Mouse (Mus musculus) CH12.LX (cell line): Measurements from ENCODE around the gene Sp140. TPM values are rescaled to one million over a fixed set of nuclear protein-coding genes. Genes with fewer than 3 reads are reported as not detected.
A peak's percentile ranks its signal among the peaks of the same experiment; 100 is the strongest.

Experiments
- DNase-seq: peaks from one replicate; pipeline ENCODE4 v3.0.0-alpha.2; 2013; ENCODE audit errors: extremely low read depth
- H3K27ac ChIP-seq: 2 replicates; pipeline ENCODE4 v1.5.1; 2012; ENCODE audit warnings: low read depth, mild to moderate bottlenecking, control low read depth, moderate library complexity; ENCODE audit not compliant: insufficient read depth
- H3K27me3 ChIP-seq: replicated peaks from 2 replicates; pipeline ENCODE3; 2012; ENCODE audit warnings: inconsistent platforms
- H3K36me3 ChIP-seq, 2 experiments: replicated peaks in 1 of 2; 2 replicates each; pipeline versions ENCODE3 to v1.6.1; 2012; ENCODE audit warnings: inconsistent platforms in 1 of 2, low read length in 1 of 2, mild to moderate bottlenecking in 1 of 2, mixed read lengths in 1 of 2, moderate library complexity in 1 of 2; ENCODE audit not compliant: control insufficient read depth in 1 of 2, insufficient read depth in 1 of 2
- H3K4me1 ChIP-seq, 2 experiments: 2 replicates each; pipeline ENCODE4 v1.6.1; 2012; ENCODE audit warnings: inconsistent platforms in 1 of 2, moderate library complexity in 1 of 2; ENCODE audit not compliant: insufficient read depth in 2 of 2, control insufficient read depth in 1 of 2
- H3K4me2 ChIP-seq: 2 replicates; pipeline ENCODE4 v1.6.1; 2012; ENCODE audit warnings: low read depth, mild to moderate bottlenecking, control low read depth; ENCODE audit not compliant: poor library complexity, insufficient read depth, severe bottlenecking
- H3K4me3 ChIP-seq, 3 experiments: fragments of 150-350 bp in 1 of 3; sonication (generic) in 1 of 3; replicated peaks in 1 of 3; 2 replicates each; pipeline versions ENCODE3 to v1.5.1; 2011 to 2012; ENCODE audit warnings: low read depth in 2 of 3, low read length in 2 of 3, mild to moderate bottlenecking in 2 of 3, moderate library complexity in 2 of 3, control low read depth in 1 of 3, improper control_type of control experiment in 1 of 3, inconsistent platforms in 1 of 3, mixed read lengths in 1 of 3; ENCODE audit not compliant: poor library complexity in 1 of 3
- H3K79me2 ChIP-seq: replicated peaks from 2 replicates; pipeline ENCODE4 v1.6.1; 2012; ENCODE audit warnings: mild to moderate bottlenecking, moderate library complexity; ENCODE audit not compliant: control insufficient read depth, poor library complexity, insufficient read depth, severe bottlenecking; ENCODE audit errors: extremely low read depth
- H3K9ac ChIP-seq: 2 replicates; pipeline ENCODE4 v1.6.1; 2012; ENCODE audit warnings: low read depth, mild to moderate bottlenecking, control low read depth, moderate library complexity; ENCODE audit not compliant: insufficient read depth
- H3K9me3 ChIP-seq: replicated peaks from 2 replicates; pipeline ENCODE3; 2012; ENCODE audit warnings: low read length, inconsistent platforms, mixed read lengths
- BHLHE40 ChIP-seq: IDR thresholded peaks from 2 replicates; pipeline ENCODE4 v1.6.1; 2011; ENCODE audit warnings: mild to moderate bottlenecking, low read depth, low read length, improper control_type of control experiment
- CTCF ChIP-seq, 2 experiments: IDR thresholded peaks in 1 of 2; conservative IDR thresholded peaks in 1 of 2; 2 replicates each; pipeline ENCODE4 v1.5.1; 2011 to 2012; ENCODE audit warnings: low read depth in 2 of 2, low read length in 2 of 2, improper control_type of control experiment in 1 of 2, inconsistent platforms in 1 of 2, mild to moderate bottlenecking in 1 of 2, moderate library complexity in 1 of 2
- ELF1 ChIP-seq: IDR thresholded peaks from 2 replicates; pipeline ENCODE4 v1.6.1; 2014; ENCODE audit warnings: low read depth, mild to moderate bottlenecking, inconsistent platforms, low read length, improper control_type of control experiment
- EP300 ChIP-seq: IDR thresholded peaks from 2 replicates; pipeline ENCODE4 v1.6.1; 2011; ENCODE audit warnings: low read length, improper control_type of control experiment
- ETS1 ChIP-seq: conservative IDR thresholded peaks from 2 replicates; pipeline ENCODE4 v1.6.1; 2012; ENCODE audit warnings: low read depth, mild to moderate bottlenecking, inconsistent platforms, low read length, improper control_type of control experiment, moderate library complexity
- GABPA ChIP-seq: IDR thresholded peaks from 2 replicates; pipeline ENCODE4 v1.6.1; 2012; ENCODE audit warnings: low read depth, low read length, improper control_type of control experiment, inconsistent platforms; ENCODE audit not compliant: insufficient replicate concordance
- HCFC1 ChIP-seq: IDR thresholded peaks from 2 replicates; pipeline ENCODE4 v1.6.1; 2012; ENCODE audit warnings: low read depth, mild to moderate bottlenecking, inconsistent platforms, low read length, improper control_type of control experiment
- IRF4 ChIP-seq: IDR thresholded peaks from 2 replicates; pipeline ENCODE4 v1.6.1; 2014; ENCODE audit warnings: low read depth, mild to moderate bottlenecking, inconsistent platforms, low read length, improper control_type of control experiment
- JUN ChIP-seq: IDR thresholded peaks from 2 replicates; pipeline ENCODE4 v1.6.1; 2011; ENCODE audit warnings: low read depth, mild to moderate bottlenecking, low read length, improper control_type of control experiment, moderate library complexity; ENCODE audit not compliant: insufficient read depth
- KAT2A ChIP-seq: IDR thresholded peaks from 2 replicates; pipeline ENCODE4 v1.6.1; 2012; ENCODE audit warnings: low read length, improper control_type of control experiment, inconsistent platforms; ENCODE audit not compliant: insufficient replicate concordance
- MEF2A ChIP-seq: IDR thresholded peaks from 2 replicates; pipeline ENCODE4 v1.6.1; 2014; ENCODE audit warnings: low read depth, mild to moderate bottlenecking, inconsistent platforms, low read length, improper control_type of control experiment, borderline replicate concordance
- MYC ChIP-seq: IDR thresholded peaks from 2 replicates; pipeline ENCODE4 v1.6.1; 2011; ENCODE audit warnings: low read depth, mild to moderate bottlenecking, improper control_type of control experiment, low read length
- NRF1 ChIP-seq: IDR thresholded peaks from 2 replicates; pipeline ENCODE4 v1.6.1; 2014; ENCODE audit warnings: low read depth, mild to moderate bottlenecking, inconsistent platforms, low read length, improper control_type of control experiment, moderate library complexity
- POLR2A ChIP-seq: IDR thresholded peaks from 2 replicates; pipeline ENCODE4 v1.6.1; 2011; ENCODE audit warnings: low read depth, mild to moderate bottlenecking, improper control_type of control experiment, low read length
- SIN3A ChIP-seq: IDR thresholded peaks from 2 replicates; pipeline ENCODE4 v1.6.1; 2012; ENCODE audit warnings: low read length, improper control_type of control experiment, inconsistent platforms
- TBP ChIP-seq: conservative IDR thresholded peaks from 2 replicates; pipeline ENCODE4 v1.6.1; 2011; ENCODE audit warnings: low read depth, low read length, improper control_type of control experiment
- TCF12 ChIP-seq: IDR thresholded peaks from 2 replicates; pipeline ENCODE4 v1.6.1; 2014; ENCODE audit warnings: low read depth, mild to moderate bottlenecking, inconsistent platforms, low read length, improper control_type of control experiment
- UBTF ChIP-seq: IDR thresholded peaks from 2 replicates; pipeline ENCODE4 v1.6.1; 2012; ENCODE audit warnings: low read depth, mild to moderate bottlenecking, inconsistent platforms, low read length, improper control_type of control experiment, moderate library complexity
- USF2 ChIP-seq: conservative IDR thresholded peaks from 2 replicates; pipeline ENCODE4 v1.6.1; 2011; ENCODE audit warnings: low read depth, low read length, improper control_type of control experiment
- ZC3H11A ChIP-seq: IDR thresholded peaks from 2 replicates; pipeline ENCODE4 v1.6.1; 2012; ENCODE audit warnings: low read depth, mild to moderate bottlenecking, inconsistent platforms, low read length, improper control_type of control experiment
- ZKSCAN1 ChIP-seq: IDR thresholded peaks from 2 replicates; pipeline ENCODE4 v1.6.1; 2012; ENCODE audit warnings: low read depth, inconsistent platforms, low read length, improper control_type of control experiment, borderline replicate concordance
- ZNF384 ChIP-seq: IDR thresholded peaks from 2 replicates; pipeline ENCODE4 v1.6.1; 2012; ENCODE audit warnings: low read depth, low read length, improper control_type of control experiment, inconsistent platforms
- dilution Hi-C: fragments of 300-500 bp; cut with MboI; formaldehyde crosslinking; loops from 2 replicates; pipeline ENCODE4 v1.14.3; 2020; ENCODE audit warnings: low sequenced_read_pairs; ENCODE audit not compliant: extremely low pct_unique_long_range_greater_than_20kb, extremely low pct_ligation_motif_present
- in situ Hi-C: fragments of 300-500 bp; cut with MboI; formaldehyde crosslinking; loops from 3 replicates; pipeline ENCODE4 v1.14.3; 2019; ENCODE audit warnings: low sequenced_read_pairs, low pct_ligation_motif_present, low pct_unique_long_range_greater_than_20kb, mixed read lengths
- polyA plus RNA-seq: library from polyadenylated mRNA; unstranded; fragments of >175 nt; gene quantifications from 2 replicates; pipeline ENCODE4 v1.2.1, GENCODE M21; 2012; ENCODE audit warnings: low read depth; ENCODE audit not compliant: insufficient read length
- total RNA-seq, 2 experiments: library from RNA; depleted of rRNA; stranded (reverse); fragments of 300-350 nt in 1 of 2; fragments of >200 nt in 1 of 2; gene quantifications; 2 replicates each; pipeline ENCODE4 v1.2.3; 2012 to 2014

Gene Sp140
- total and polyA plus RNA-seq, 3 experiments, result 127 to 241 (median 197) TPM

DNA sequence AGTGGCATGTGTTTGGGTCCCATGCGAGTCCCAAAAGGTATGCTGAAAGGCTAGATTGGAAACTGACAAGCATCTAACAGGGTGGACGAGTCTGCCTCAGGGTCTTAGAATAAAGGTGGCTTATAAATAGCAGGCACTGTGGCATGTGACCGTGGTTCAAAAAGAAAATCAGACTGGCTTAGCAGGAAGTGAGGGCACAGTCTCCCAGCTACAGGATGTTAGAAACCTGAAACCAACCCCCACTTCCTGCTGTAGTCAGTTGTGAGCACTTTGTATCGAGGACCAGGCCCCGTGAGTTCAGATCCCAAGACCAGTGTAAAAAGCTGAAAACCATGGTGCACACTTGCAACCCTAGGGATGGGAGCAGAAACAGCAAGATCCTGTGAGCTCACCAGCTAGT lies 87.2 kb downstream of the Sp140 start:
- H3K4me2 ChIP-seq, result 0 out of 2 replicates have a peak overlapping the region, but pooled peaks have one; percentile 42
- DNase-seq, result peak; percentile 72
- H3K36me3 ChIP-seq, result peaks cover 7 to 36% of the 10 kb centered on the region in 2 experiments
- dilution Hi-C loops, result no loop called here
- H3K27me3 ChIP-seq, result no peaks in the 10 kb centered on the region
- TF ChIP-seq ELF1 (peak; percentile 74), BHLHE40 (peak; percentile 64), NRF1 (no peak), USF2 (peak; percentile 4; the same call in 1 of the 2 replicates), TCF12 (no peak), ZKSCAN1 (no peak), IRF4 (peak; percentile 52), MYC (0 out of 2 replicates have a peak, but pooled peaks have one; percentile 34), POLR2A (peak; percentile 36; the same call in 1 of the 2 replicates), TBP (0 out of 2 replicates have a peak, but pooled peaks have one; percentile 26), EP300 (peak; percentile 44; the same call in 1 of the 2 replicates), HCFC1 (0 out of 2 replicates have a peak, but pooled peaks have one; percentile 22), MEF2A (0 out of 2 replicates have a peak, but pooled peaks have one; percentile 14)
- no peak overlapping the region for H3K4me3 ChIP-seq
- in situ Hi-C loops, result no loop called here
- H3K79me2 ChIP-seq, result no peaks in the 10 kb centered on the region
- H3K9me3 ChIP-seq, result peaks cover 2% of the 10 kb centered on the region
- H3K4me1 ChIP-seq, result peaks cover 10 to 21% of the 10 kb centered on the region in 2 experiments
- H3K27ac ChIP-seq, result peak overlapping the region; percentile 54
- H3K9ac ChIP-seq, result 0 out of 2 replicates have a peak overlapping the region, but pooled peaks have one; percentile 12

DNA sequence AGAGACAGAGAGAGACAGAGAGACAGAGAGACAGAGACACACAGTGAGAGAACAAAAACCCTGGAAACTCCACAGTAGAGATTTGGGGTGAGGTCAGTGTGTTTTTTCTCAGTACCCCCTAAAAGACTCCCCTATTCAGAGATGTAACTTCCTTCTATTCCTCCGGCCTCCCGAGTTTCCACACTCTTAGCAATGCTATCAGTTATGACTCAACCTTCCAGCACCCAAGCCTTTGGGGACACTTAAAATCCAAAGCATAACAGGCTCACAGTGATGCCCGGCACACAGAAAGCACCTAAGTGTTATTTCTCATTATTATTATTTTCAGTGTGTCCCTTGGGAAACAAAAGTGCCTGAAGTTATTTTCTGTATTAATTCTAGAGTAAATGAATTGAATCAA lies 90.4 kb downstream of the Sp140 start:
- DNase-seq, result no peak
- dilution Hi-C loops (no loop called here), in situ Hi-C loops (no loop called here)
- peaks cover 2% of the 10 kb centered on the region for H3K9me3 ChIP-seq
- no peak overlapping the region for H3K4me2 ChIP-seq
- H3K79me2 ChIP-seq, result no peaks in the 10 kb centered on the region
- H3K9ac ChIP-seq, result no peak overlapping the region
- TF ChIP-seq ZNF384 (no peak), SIN3A (no peak), ZC3H11A (no peak), GABPA (no peak), UBTF (no peak), ETS1 (no peak), POLR2A (no peak), JUN (no peak), CTCF (conservative IDR thresholded peaks at IDR 0.05 in 1 of 2, IDR thresholded peaks at IDR 0.05 in 1 of 2; ENCODE audit: low read depth in 2 of 2, low read length in 2 of 2) (no peak), KAT2A (no peak), ZKSCAN1 (no peak), IRF4 (no peak)
- H3K27ac ChIP-seq, result no peak overlapping the region
- no peak overlapping the region for H3K4me3 ChIP-seq
- peaks cover 5 to 37% of the 10 kb centered on the region in 2 experiments for H3K36me3 ChIP-seq
- H3K4me1 ChIP-seq, result peaks cover 10 to 21% of the 10 kb centered on the region in 2 experiments
- H3K27me3 ChIP-seq, result no peaks in the 10 kb centered on the region
